Mouse (Mus musculus) heart, postnatal 0 days (tissue): Measurements from ENCODE around the gene 9130213A22Rik.

Experiments
- CTCF ChIP-seq: IDR thresholded peaks from 2 replicates; pipeline ENCODE4 v1.5.1; 2016; ENCODE audit warnings: antibody characterized with exemption, control low read depth, low read depth
- EP300 ChIP-seq: IDR thresholded peaks from 2 replicates; pipeline ENCODE4 v1.6.1; 2016; ENCODE audit warnings: antibody characterized with exemption, low read depth

DNA sequence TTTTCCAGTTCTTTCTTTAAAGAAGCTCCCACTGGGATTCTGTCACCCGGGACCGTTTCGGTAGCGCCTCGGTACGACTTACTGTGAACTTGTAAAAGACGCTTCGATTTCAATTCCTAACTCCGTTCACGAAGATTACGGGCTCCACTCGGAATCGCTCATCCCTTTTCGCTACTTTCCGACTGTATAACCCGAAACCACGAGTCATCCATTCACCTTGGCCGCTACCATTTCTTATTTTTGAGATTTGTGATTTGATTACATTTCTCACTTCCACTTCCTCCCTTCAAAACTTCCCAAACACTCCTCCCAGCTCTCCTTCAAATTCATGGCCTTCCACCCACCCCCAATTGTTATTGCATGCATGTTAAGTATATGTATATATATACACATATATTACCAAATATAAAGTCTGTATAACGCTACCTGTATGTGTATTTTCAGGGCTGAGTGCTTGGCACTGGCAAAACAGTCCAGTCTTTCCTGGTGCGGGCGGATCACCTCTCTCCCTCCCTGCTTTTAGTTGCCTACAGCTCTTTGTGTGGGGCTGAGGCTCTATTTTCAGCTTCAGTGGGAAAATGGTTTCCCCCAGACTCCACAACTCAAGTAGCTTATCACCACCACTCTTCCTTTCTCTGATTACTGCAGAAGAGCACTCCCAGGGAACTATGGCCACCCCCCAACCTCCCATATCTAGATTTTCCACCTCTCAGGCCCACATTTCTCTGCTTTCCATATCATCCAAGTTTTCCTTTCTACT lies 11.2 kb downstream of the 9130213A22Rik start:
- TF ChIP-seq EP300, result no peak
- no peak for TF ChIP-seq CTCF
